ENCODE assay signal across 27 mouse cellular contexts in genomic region chr14:51499707-51500275, GRCm38 (mm10). TPM values are rescaled to one million over a fixed set of nuclear protein-coding genes. Genes with fewer than 3 reads are reported as not detected.
A peak's percentile ranks its signal among the peaks of the same experiment; 100 is the strongest.
DNase-seq lines count a peak whose midpoint lies in the region; TF ChIP-seq lines count a peak whose summit lies in the region.
"Had no signal": no experiment of that assay in that cellular context is flagged by ENCODE, and none has a peak within 500 bp of the region (broad histone marks: within the 10 kb centered on the region; RNA-seq: fewer than 3 reads in every experiment).

No protein-coding gene starts in this region.

- no peak overlapping the region for H3K9ac ChIP-seq in MEL (ENCODE audit: control insufficient read depth, low read depth, low read length, poor library complexity, severe bottlenecking)
- H3K9ac ChIP-seq: embryonic facial prominence, embryonic 12.5 days; forebrain, embryonic 12.5 days had no signal

- H3K79me2 ChIP-seq in MEL (ENCODE audit: control insufficient read depth, insufficient read depth, low read length, poor library complexity), result no peaks in the 10 kb centered on the region

- H3K4me1 ChIP-seq in MEL (ENCODE audit: control insufficient read depth in 1 of 2, insufficient read depth in 2 of 2, low read length in 2 of 2), result no peaks in the 10 kb centered on the region
- no peaks in the 10 kb centered on the region for H3K4me1 ChIP-seq in forebrain, embryonic 10.5 days
- H3K4me1 ChIP-seq: embryonic facial prominence, embryonic 10.5 days; embryonic facial prominence, embryonic 12.5 days; forebrain, embryonic 12.5 days had no signal

- intact Hi-C loops in heart, postnatal 14 days (cut with DNase I), result no loop called here

- TF ChIP-seq CTCF in MEL (IDR thresholded peaks at IDR 0.05 in 2 of 3, conservative IDR thresholded peaks at IDR 0.05 in 1 of 3; ENCODE audit: control insufficient read depth in 1 of 3, insufficient read depth in 1 of 3, low read depth in 2 of 3, low read length in 3 of 3, poor library complexity in 1 of 3, severe bottlenecking in 1 of 3), result no peak

- TF ChIP-seq EP300 in MEL (IDR thresholded peaks at IDR 0.05; ENCODE audit: low read depth in 1 of 2, low read length in 2 of 2), result no peak

- H3K27me3 ChIP-seq in MEL (ENCODE audit: control insufficient read depth in 1 of 2, insufficient read depth in 2 of 2, low read length in 2 of 2), result peaks cover 0 to 4% of the 10 kb centered on the region in 2 experiments; a peak in 1 of 4 replicates
- H3K27me3 ChIP-seq in forebrain, embryonic 10.5 days (ENCODE audit: poor library complexity, severe bottlenecking), result no peaks in the 10 kb centered on the region
- H3K27me3 ChIP-seq: embryonic facial prominence, embryonic 12.5 days; forebrain, embryonic 12.5 days had no signal

- no peak for TF ChIP-seq RAD21 in MEL (IDR thresholded peaks at IDR 0.05; ENCODE audit: low read depth, low read length)

- H3K9me3 ChIP-seq in MEL (replicated peaks; ENCODE audit: insufficient read depth, low read length), result no peaks in the 10 kb centered on the region
- no peaks in the 10 kb centered on the region for H3K9me3 ChIP-seq in forebrain, embryonic 10.5 days
- H3K9me3 ChIP-seq: embryonic facial prominence, embryonic 10.5 days; embryonic facial prominence, embryonic 12.5 days; forebrain, embryonic 12.5 days; G1E had no signal

- no peak for TF ChIP-seq POLR2A in MEL (IDR thresholded peaks at IDR 0.05; ENCODE audit: control insufficient read depth in 1 of 2, insufficient read depth in 1 of 2, low read depth in 1 of 2, low read length in 2 of 2, poor library complexity in 1 of 2)

- no peaks in the 10 kb centered on the region for H3K36me3 ChIP-seq in MEL (ENCODE audit: control insufficient read depth in 1 of 2, insufficient read depth in 2 of 2, low read length in 2 of 2)
- no peaks in the 10 kb centered on the region for H3K36me3 ChIP-seq in forebrain, embryonic 10.5 days (replicated peaks)
- H3K36me3 ChIP-seq: embryonic facial prominence, embryonic 10.5 days; embryonic facial prominence, embryonic 12.5 days; forebrain, embryonic 12.5 days; G1E had no signal

- H3K4me3 ChIP-seq in MEL (ENCODE audit: control insufficient read depth in 1 of 2, insufficient read depth in 1 of 2, low read depth in 2 of 2, low read length in 2 of 2), result no peak overlapping the region
- no peak overlapping the region for H3K4me3 ChIP-seq in forebrain, embryonic 10.5 days
- H3K4me3 ChIP-seq: embryonic facial prominence, embryonic 10.5 days; embryonic facial prominence, embryonic 12.5 days; forebrain, embryonic 12.5 days had no signal

- H3K27ac ChIP-seq in MEL (ENCODE audit: control insufficient read depth, low read depth, low read length), result no peak overlapping the region
- no peak overlapping the region for H3K27ac ChIP-seq in forebrain, embryonic 10.5 days
- H3K27ac ChIP-seq: embryonic facial prominence, embryonic 10.5 days; embryonic facial prominence, embryonic 12.5 days; forebrain, embryonic 12.5 days had no signal

- peak; percentile 6 for DNase-seq in 3T3-L1 (ENCODE audit: low read depth, low spot score)
- peak; percentile 55 for DNase-seq in A20 (ENCODE audit: low read depth, low spot score)
- DNase-seq in MEL (ENCODE audit: low read depth, low spot score), result peak; percentile 13
- peak; percentile 15 for DNase-seq in ZHBTc4 (ENCODE audit: low read depth, low spot score)
- DNase-seq in heart, adult 8-10 months (ENCODE audit: low spot score), result no peak
- DNase-seq in heart, adult 11 months, result no peak
- DNase-seq in forebrain, embryonic 10.5 days (ENCODE audit: extremely low spot score, low spot score), result no peak
- DNase-seq in heart, postnatal 14 days, result no peak
- DNase-seq: adrenal gland, adult 8-10 months; adrenal gland, postnatal 14 days; adrenal gland, postnatal 36 days; cerebellum, adult 11-12 months; cerebellum, adult 2 months; cerebellum, adult 9-10 months; cerebellum, postnatal 10 days; cerebellum, postnatal 25 days had no signal

- WGBS in forebrain, embryonic 10.5 days, result 88% methylated on average over 2 of the region's 2 CpGs

TF ChIP-seq in MEL, 35 proteins besides CTCF, POLR2A, EP300 and RAD21:
- TF ChIP-seq MAX (IDR thresholded peaks at IDR 0.05; ENCODE audit: low read length) (no peak), SMC3 (IDR thresholded peaks at IDR 0.05; ENCODE audit: low read depth, low read length) (no peak), UBTF (IDR thresholded peaks at IDR 0.05; ENCODE audit: borderline replicate concordance, insufficient read depth, low read depth, low read length) (no peak), ZNF384 (IDR thresholded peaks at IDR 0.05; ENCODE audit: low read depth, low read length) (peak; percentile 61), POLR2AphosphoS5 (IDR thresholded peaks at IDR 0.05; ENCODE audit: borderline replicate concordance, low read depth, low read length) (no peak)

RNA-seq across cellular contexts. Expression of gene Vmn2r89, which starts 48.1 kb away (rescaled TPM):
- not detected in 2 replicates for total RNA-seq in MEL (2012; rRNA removed)
- not detected for polyA plus RNA-seq in MEL (2012; ENCODE audit: insufficient read depth in 1 of 2, insufficient read length in 2 of 2, low read depth in 1 of 2, low replicate concordance in 2 of 2, missing spikeins in 1 of 2)
- not detected for total RNA-seq in heart, adult 8-10 months (2022)
- polyA plus RNA-seq in forebrain, embryonic 10.5 days (2016; fragmentation: Nextera tagmentation; extraction: Ambion mirVana), result not detected in 2 replicates
- not detected for total RNA-seq in heart, postnatal 14 days (2021)
- total RNA-seq: adrenal gland, adult 18-20 months; adrenal gland, adult 8-10 months; adrenal gland, postnatal 14 days; adrenal gland, postnatal 36 days had no signal
- polyA plus RNA-seq: C2C12; cerebellum, adult 2 months; cortical plate, adult 2 months; embryonic facial prominence, embryonic 10.5 days; embryonic facial prominence, embryonic 12.5 days; embryonic facial prominence, embryonic 14.5 days; forebrain, embryonic 12.5 days; forebrain, embryonic 14.5 days; forebrain, embryonic 16.5 days; frontal cortex, adult 2 months; G1E had no signal

RNA-seq across cellular contexts. Expression of gene Gm5622, which starts 52.8 kb away (rescaled TPM):
- not detected in 2 replicates for total RNA-seq in MEL (2012; rRNA removed)
- not detected for polyA plus RNA-seq in MEL (2012; ENCODE audit: insufficient read depth in 1 of 2, insufficient read length in 2 of 2, low read depth in 1 of 2, low replicate concordance in 2 of 2, missing spikeins in 1 of 2)
- total RNA-seq in heart, adult 8-10 months (2022), result not detected
- not detected in 2 replicates for polyA plus RNA-seq in forebrain, embryonic 10.5 days (2016; fragmentation: Nextera tagmentation; extraction: Ambion mirVana)
- total RNA-seq in heart, postnatal 14 days (2021), result not detected
- total RNA-seq: adrenal gland, adult 18-20 months; adrenal gland, adult 8-10 months; adrenal gland, postnatal 14 days; adrenal gland, postnatal 36 days had no signal
- polyA plus RNA-seq: C2C12; cerebellum, adult 2 months; cortical plate, adult 2 months; embryonic facial prominence, embryonic 10.5 days; embryonic facial prominence, embryonic 12.5 days; embryonic facial prominence, embryonic 14.5 days; forebrain, embryonic 12.5 days; forebrain, embryonic 14.5 days; forebrain, embryonic 16.5 days; frontal cortex, adult 2 months had no signal

Comparison
In these comparisons a context has a peak if more than half of its experiments do, and no peak if none do; other contexts are left out.
1. DNase-seq: peak in 3T3-L1 (single experiment), A20 (single experiment), MEL (single experiment) and ZHBTc4 (single experiment); none in heart, adult 8-10 months (single experiment), heart, adult 11 months (single experiment), forebrain, embryonic 10.5 days (single experiment) and heart, postnatal 14 days (0 of 2).